Mouse (Mus musculus) mouse trophoblast stem cell (cell line): ENCODE measurements around the gene Lrfn3.

Experiments
- in situ Hi-C, 2 experiments: fragments of 300-500 bp; cut with MseI, MboI; formaldehyde crosslinking; loops; 2 replicates in 1 of 2; 3 replicates in 1 of 2; pipeline ENCODE4 v1.15.1; 2025

Lrfn3 gene

DNA sequence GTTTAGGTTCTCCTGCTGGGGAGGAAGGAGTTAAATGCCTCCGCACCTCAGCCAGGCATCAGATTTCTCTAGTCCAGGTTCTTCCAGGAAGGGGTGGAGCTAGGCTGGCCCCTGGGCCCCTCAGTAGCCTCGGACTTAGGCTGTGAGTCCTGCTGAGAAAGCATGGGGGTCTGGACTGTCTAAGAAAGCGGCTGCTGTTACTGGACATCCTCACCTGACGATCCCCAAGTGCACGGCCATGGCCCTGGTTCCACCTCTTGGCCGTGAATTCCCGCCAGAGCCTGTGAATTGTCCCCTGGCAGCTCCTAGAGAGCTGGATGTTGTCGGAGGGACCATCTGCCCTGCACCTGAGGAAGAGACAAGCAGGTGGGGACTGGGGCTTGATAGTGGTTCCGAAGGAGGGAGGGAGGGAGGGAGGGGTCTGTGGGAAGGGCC, 47.8 kb downstream of the Lrfn3 start, which contains the start of gene Syne4:
Gene Syne4, plus strand, starts transcription at position 87 of the 435 bp plus-strand sequence.
- in situ Hi-C loops, result no loop called here

DNA sequence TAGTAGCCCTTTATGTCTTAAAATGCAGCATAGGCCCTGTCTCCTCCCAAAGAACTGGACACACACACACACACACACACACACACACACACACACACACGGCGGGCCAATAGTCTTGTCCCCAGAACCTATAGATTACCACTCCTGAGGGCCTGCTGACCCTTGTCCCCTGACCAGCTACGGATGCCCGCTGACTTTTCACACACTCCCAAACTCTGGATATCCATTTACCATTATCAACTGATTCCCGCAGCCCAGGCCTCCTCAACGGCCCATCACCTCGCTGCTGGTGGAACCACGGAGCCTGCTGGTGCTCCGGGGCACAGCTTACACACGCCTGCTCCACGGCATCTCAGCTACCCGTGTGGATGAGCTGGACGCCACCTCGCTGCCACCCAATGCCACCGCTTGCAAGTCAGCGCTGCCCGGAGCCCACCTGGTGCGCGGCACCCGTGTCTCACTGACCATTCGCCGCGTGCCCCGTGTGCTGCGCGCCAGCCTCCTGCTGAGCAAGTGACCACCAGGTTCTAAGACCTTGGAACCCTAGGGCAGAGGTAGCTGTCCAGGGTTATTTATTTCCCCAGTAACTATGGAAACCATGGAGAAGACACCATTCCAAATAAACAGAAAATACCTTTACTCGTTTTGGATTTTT, 48.8 kb downstream of the Lrfn3 start:
- in situ Hi-C loops, result no loop called here

DNA sequence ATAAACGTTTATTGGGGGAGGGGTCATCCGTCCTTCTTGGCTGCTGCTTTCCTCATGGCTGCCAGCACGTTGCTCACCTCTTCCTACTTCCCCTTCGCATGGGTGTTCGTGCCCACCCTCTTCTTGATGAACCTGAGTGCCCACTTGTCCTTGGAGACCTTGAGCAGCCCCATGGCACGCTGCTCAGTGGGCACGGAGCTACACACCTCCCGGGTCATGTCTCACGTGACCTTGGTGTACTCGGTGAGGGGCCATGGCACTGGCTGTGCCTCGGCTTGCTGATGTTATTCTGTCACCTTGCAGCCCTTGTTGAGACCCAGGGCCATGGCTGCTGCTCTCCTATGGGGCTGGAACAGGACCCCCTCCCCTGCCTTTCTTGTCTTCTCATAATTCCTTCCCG, 52.4 kb downstream of the Lrfn3 start:
- in situ Hi-C loops, result no loop called here

DNA sequence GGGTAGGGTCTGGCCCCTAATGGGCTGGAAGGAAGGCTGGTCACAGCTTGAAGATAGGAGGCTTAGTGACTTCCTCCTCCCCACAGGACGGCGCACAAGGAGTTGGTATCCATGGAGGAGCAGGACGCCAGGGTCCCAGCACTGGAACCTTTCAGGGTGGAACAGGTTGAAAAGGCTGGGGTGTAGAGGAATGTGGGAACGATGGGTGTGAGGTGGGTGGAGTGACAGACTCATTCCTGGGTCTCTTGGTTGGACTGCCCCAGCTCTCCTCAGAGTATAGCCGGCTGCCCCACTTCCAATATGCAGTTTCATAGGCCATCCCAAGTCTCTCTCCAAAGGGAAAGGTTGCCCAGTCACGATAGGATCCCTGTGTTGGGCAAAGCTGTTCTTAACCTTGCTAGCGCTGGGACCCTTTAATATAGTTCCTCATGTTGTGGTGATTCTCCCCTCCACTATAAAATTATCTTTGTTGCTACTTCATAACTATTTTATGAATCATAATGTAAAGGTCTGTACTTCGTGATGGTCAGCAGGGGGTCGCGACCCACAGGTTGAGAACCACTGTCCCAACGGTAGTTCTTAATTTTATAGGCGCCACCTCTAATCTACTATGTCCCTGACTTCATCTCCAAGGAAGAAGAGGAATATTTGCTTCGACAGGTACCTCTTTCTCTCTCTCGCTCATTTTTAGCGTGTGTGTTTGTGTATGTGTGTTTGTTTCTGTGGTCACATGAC, 53.0 kb downstream of the Lrfn3 start:
- in situ Hi-C loops, result no loop called here

DNA sequence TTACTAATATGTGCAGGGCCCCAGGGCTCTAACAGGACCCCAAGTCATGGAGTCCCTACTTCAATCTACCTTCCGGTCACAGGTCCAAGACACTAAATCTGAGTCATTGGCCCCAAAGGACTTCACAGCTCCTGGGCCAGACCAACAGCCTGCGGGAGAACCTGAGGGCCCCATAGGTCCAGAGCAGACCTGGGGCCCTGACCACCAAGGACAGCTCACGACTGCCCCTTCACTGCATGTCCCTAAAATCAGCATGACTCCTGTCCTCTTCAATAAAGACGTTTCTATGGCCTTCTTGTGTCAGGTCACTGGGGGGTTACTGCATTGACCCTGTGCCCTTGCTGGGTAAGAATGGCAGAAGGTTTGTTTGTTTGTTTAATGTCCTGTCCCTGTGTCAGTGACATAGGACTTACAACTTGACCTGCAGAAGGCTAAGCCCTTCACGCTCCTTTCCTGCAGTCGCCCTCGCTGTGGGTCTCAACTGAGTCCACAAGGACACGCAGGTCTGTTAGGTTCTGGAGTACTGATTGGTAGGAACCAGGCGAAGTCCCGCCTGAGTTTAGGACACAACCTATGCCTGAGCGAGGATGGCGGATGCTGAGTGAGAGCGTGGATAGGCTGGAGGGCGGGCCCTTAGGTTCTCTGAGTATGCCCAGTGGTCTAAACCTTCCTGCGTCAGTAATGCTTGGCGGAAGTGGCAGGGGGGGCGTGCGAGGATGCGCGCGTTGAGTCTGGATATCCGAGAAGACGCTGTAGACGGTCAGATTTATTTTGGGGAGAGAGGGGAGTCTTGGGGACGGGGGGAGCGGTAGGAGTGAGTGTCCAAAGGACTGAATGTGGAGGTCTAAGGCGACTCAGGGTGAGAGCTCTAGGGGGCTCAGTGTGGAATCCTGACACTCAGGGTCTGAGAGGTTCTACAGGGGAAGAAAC, 54.2 kb downstream of the Lrfn3 start, which contains the start of gene Alkbh6:
Gene Alkbh6, plus strand, starts transcription at position 642 of the 930 bp plus-strand sequence.
- in situ Hi-C loops, result no loop called here

DNA sequence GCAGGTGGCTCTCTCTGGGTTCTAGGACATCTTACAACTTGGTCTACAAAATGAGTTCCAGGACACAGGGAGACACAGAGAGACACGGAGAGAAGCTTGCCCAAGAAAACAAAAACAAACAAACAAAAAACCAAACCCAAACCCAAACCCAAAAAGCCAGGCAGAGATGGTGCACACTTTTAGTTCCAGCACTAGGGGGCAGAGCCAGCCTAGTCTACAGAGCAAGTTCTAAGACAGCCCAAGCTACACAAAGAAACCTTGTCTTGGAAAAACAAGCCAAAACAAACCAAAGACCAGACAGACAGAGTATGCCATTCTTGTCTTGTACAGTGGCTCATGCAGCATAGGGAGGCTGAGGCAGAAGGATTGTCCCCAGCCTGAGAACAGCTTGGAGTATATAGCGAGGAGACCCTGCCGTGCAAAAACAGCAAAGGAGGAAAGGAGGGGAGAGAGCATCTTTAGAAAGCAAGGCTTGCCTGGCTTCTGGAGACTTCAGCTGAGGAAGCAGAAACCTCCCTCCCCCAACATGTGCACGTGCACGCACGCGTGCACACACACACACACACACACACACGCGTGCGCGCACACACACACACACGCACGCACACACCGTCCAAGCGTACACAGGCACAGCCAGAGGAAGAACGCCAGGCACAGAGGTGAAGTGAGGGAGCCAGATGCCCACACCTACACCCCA, 56.3 kb downstream of the Lrfn3 start:
- in situ Hi-C loops, result no loop called here
